Mouse (Mus musculus) embryonic facial prominence, embryonic 14.5 days (tissue): Measurements from ENCODE around the gene Gm10912. TPM values are rescaled to one million over a fixed set of nuclear protein-coding genes. Genes with fewer than 3 reads are reported as not detected.

Source experiments
- ATAC-seq: fragments of 200-750 bp; cut with Nextera tagmentation; 2 replicates; pipeline ENCODE4 v1.8.0; 2017; ENCODE audit warnings: low read depth, moderate number of reproducible peaks, moderate TSS enrichment
- DNase-seq: peaks from one replicate; pipeline ENCODE4 v3.0.0-alpha.2; 2015; ENCODE audit warnings: low spot score
- H3K27ac ChIP-seq: fragments of 300-500 bp; sonication (generic); replicated peaks from 2 replicates; pipeline ENCODE4 v1.5.1; 2014; ENCODE audit warnings: low read depth, mild to moderate bottlenecking, low read length, moderate library complexity
- H3K27me3 ChIP-seq: fragments of 300-500 bp; sonication (generic); replicated peaks from 2 replicates; pipeline ENCODE4 v1.6.1; 2014; ENCODE audit warnings: low read length; ENCODE audit not compliant: control insufficient read depth, insufficient read depth
- H3K36me3 ChIP-seq: fragments of 300-500 bp; sonication (generic); 2 replicates; pipeline ENCODE4 v1.6.1; 2014; ENCODE audit warnings: low read length, mixed read lengths; ENCODE audit not compliant: control insufficient read depth, insufficient read depth
- H3K4me1 ChIP-seq: fragments of 300-500 bp; sonication (generic); 2 replicates; pipeline ENCODE4 v1.6.1; 2014; ENCODE audit warnings: antibody characterized with exemption, low read length; ENCODE audit not compliant: control insufficient read depth, insufficient read depth
- H3K4me2 ChIP-seq: fragments of 300-500 bp; sonication (generic); 2 replicates; pipeline ENCODE4 v1.6.1; 2014; ENCODE audit warnings: low read depth, mild to moderate bottlenecking, low read length, moderate library complexity, mixed read lengths
- H3K4me3 ChIP-seq: fragments of 300-500 bp; sonication (generic); 2 replicates; pipeline ENCODE4 v1.5.1; 2014; ENCODE audit warnings: low read depth, mild to moderate bottlenecking, low read length
- H3K9ac ChIP-seq: fragments of 300-500 bp; sonication (generic); 2 replicates; pipeline ENCODE4 v1.6.1; 2014; ENCODE audit warnings: low read depth, mild to moderate bottlenecking, low read length, moderate library complexity, mixed read lengths
- H3K9me3 ChIP-seq: fragments of 300-500 bp; sonication (generic); 2 replicates; pipeline ENCODE4 v1.6.1; 2016; ENCODE audit warnings: low read length; ENCODE audit not compliant: control insufficient read depth
- WGBS: fragments of 180-500 bp; shearing (Covaris S2); extraction: QIAGEN DNeasy Blood & Tissue Kit; methylation state at CpG from one replicate; pipeline ENCODE4 v1.1.7; 2014; 5-methylcytosine and 5-hydroxymethylcytosine counted together
- polyA plus RNA-seq: library from polyadenylated mRNA; unstranded; fragments of >200 nt; fragmentation: Nextera tagmentation; extraction: Ambion mirVana; gene quantifications from 2 replicates; pipeline ENCODE4 v1.2.1, GENCODE M21; 2014

The Gm10912 gene
- polyA plus RNA-seq, 1 experiment from 2014 or later: not detected

- Histone ChIP-seq H3K27ac (no peak overlapping the region), H3K9ac (no peak overlapping the region), H3K36me3 (no peaks in the 10 kb centered on the region), H3K4me2 (no peak overlapping the region), H3K4me3 (no peak overlapping the region), H3K4me1 (no peaks in the 10 kb centered on the region), H3K9me3 (no peaks in the 10 kb centered on the region), H3K27me3 (no peaks in the 10 kb centered on the region)
- ATAC-seq (no peak), DNase-seq (no peak)
- WGBS: 73% methylated on average over 3 of the region's 3 CpGs
These were observed 49.3 kb downstream of the Gm10912 start for GRCm38 (mm10) chr2:104114898-104115297.

Other genes with a start within 250 kb of the Gm10912 start
- gene Lmo2, start 107.8 kb upstream of the Gm10912 start, polyA plus RNA-seq: 22.3 and 23.8 TPM in 2 replicates
- gene Fbxo3, start 38.1 kb upstream of the Gm10912 start, polyA plus RNA-seq: 47.3 and 50.7 TPM in 2 replicates
- 1.3 and 2.5 TPM in 2 replicates for gene 4931422A03Rik, start 37.5 kb upstream of the Gm10912 start, polyA plus RNA-seq
- gene Gm10799, start 2.7 kb downstream of the Gm10912 start, polyA plus RNA-seq: not detected in 2 replicates
- 5.3 and 5.5 TPM in 2 replicates for gene Cd59b, start 4.0 kb downstream of the Gm10912 start, polyA plus RNA-seq
- 23.5 TPM in 2 replicates for gene Cd59a, start 30.0 kb downstream of the Gm10912 start, polyA plus RNA-seq
- not detected in 2 replicates for gene A930018P22Rik, start 56.9 kb downstream of the Gm10912 start, polyA plus RNA-seq